Mouse (Mus musculus) layer of hippocampus, adult 18-20 months (tissue): ENCODE data around the gene Dapk2. TPM values are rescaled to one million over a fixed set of nuclear protein-coding genes. Genes with fewer than 3 reads are reported as not detected.

ENCODE experiments used
- DNase-seq, 2 experiments: peaks; one replicate each; pipeline ENCODE4 v3.0.0; 2022; ENCODE audit warnings: low spot score in 2 of 2
- long read RNA-seq: library from polyadenylated mRNA; stranded (forward); transcript quantifications from one replicate; pipeline ENCODE4 v2.0.0, GENCODE M21; 2021
- total RNA-seq, 2 experiments: library from RNA; stranded (reverse); gene quantifications; 2 replicates each; pipeline ENCODE4 v1.2.3; 2021

Dapk2 gene
- total RNA-seq: under 1 TPM; 0.76 to 0.92 TPM
- long read RNA-seq, partial matches to known transcripts: 0 of 1 reads
- long read RNA-seq, other reads (novel, unspliced or antisense): 1 of 1 reads

GRCm38 (mm10) chr9:66157958-66158830 lies at the start of gene Dapk2:
Dapk2 (plus strand) TSS chr9:66158223.
- DNase-seq: peak; percentile 8 to 59

- DNase-seq: no peak
Observed at GRCm38 (mm10) chr9:66109574-66109973, 48.4 kb upstream of the Dapk2 start.

GRCm38 (mm10) chr9:66110126-66110525 lies 47.9 kb upstream of the Dapk2 start:
- no peak for DNase-seq

GRCm38 (mm10) chr9:66110611-66111379 lies 47.2 kb upstream of the Dapk2 start:
- no peak for DNase-seq

- no peak for DNase-seq
Observed at GRCm38 (mm10) chr9:66114341-66114740, 43.7 kb upstream of the Dapk2 start.

GRCm38 (mm10) chr9:66116890-66117289 lies 41.1 kb upstream of the Dapk2 start:
- DNase-seq: no peak

- DNase-seq: no peak
Observed at GRCm38 (mm10) chr9:66119498-66119897, 38.5 kb upstream of the Dapk2 start.

GRCm38 (mm10) chr9:66120106-66120505 lies 37.9 kb upstream of the Dapk2 start:
- DNase-seq: no peak

- no peak for DNase-seq
Observed at GRCm38 (mm10) chr9:66120945-66121344, 37.1 kb upstream of the Dapk2 start.

- peak in 1 of 2 experiments; percentile 60 for DNase-seq
Observed at GRCm38 (mm10) chr9:66121421-66121820, 36.6 kb upstream of the Dapk2 start.

- DNase-seq: no peak
Observed at GRCm38 (mm10) chr9:66123648-66124047, 34.4 kb upstream of the Dapk2 start.

- no peak for DNase-seq
Observed at GRCm38 (mm10) chr9:66124111-66124531, 33.9 kb upstream of the Dapk2 start.

GRCm38 (mm10) chr9:66124681-66125542 lies 33.1 kb upstream of the Dapk2 start:
- DNase-seq: peak; percentile 94 to 96

- DNase-seq: no peak
Observed at GRCm38 (mm10) chr9:66125543-66126455, 32.2 kb upstream of the Dapk2 start.

- peak; percentile 92 to 98 for DNase-seq
Observed at GRCm38 (mm10) chr9:66126456-66127192, 31.4 kb upstream of the Dapk2 start, which contains the start of the genes Snx1 and Ciao2a. Snx1 (minus strand) TSS chr9:66126587. Ciao2a (plus strand) TSS chr9:66126611.

GRCm38 (mm10) chr9:66127193-66127546 lies 30.9 kb upstream of the Dapk2 start:
- no peak for DNase-seq

GRCm38 (mm10) chr9:66127884-66128283 lies 30.1 kb upstream of the Dapk2 start:
- no peak for DNase-seq

GRCm38 (mm10) chr9:66131466-66131865 lies 26.6 kb upstream of the Dapk2 start:
- no peak for DNase-seq

- DNase-seq: no peak
Observed at GRCm38 (mm10) chr9:66135967-66136366, 22.1 kb upstream of the Dapk2 start.
